Mouse (Mus musculus) neural tube, embryonic 15.5 days (tissue): Measurements from ENCODE around the gene 1700024G13Rik. TPM values are rescaled to one million over a fixed set of nuclear protein-coding genes. Genes with fewer than 3 reads are reported as not detected.
A peak's percentile ranks its signal among the peaks of the same experiment; 100 is the strongest.
"Not testable (repeated sequence)": the region's sequence is repeated elsewhere in the genome, so short reads cannot be mapped to it uniquely, and the experiment has no call there.

ENCODE experiments used
- ATAC-seq: fragments of 200-750 bp; cut with Nextera tagmentation; 2 replicates; pipeline ENCODE4 v1.8.0; 2017; ENCODE audit warnings: mild to moderate bottlenecking, moderate TSS enrichment, moderate library complexity; ENCODE audit not compliant: low FRiP score
- H3K27ac ChIP-seq: fragments of 300-500 bp; sonication (generic); replicated peaks from 2 replicates; pipeline ENCODE4 v1.5.1; 2015; ENCODE audit warnings: mild to moderate bottlenecking, inconsistent platforms
- H3K27me3 ChIP-seq: fragments of 300-500 bp; sonication (generic); replicated peaks from 2 replicates; pipeline ENCODE4 v1.6.1; 2015; ENCODE audit warnings: inconsistent platforms
- H3K36me3 ChIP-seq: fragments of 300-500 bp; sonication (generic); 2 replicates; pipeline ENCODE4 v1.6.1; 2015; ENCODE audit warnings: inconsistent platforms
- H3K4me1 ChIP-seq: fragments of 300-500 bp; sonication (generic); 2 replicates; pipeline ENCODE4 v1.6.1; 2015; ENCODE audit warnings: inconsistent platforms
- H3K4me2 ChIP-seq: fragments of 300-500 bp; sonication (generic); 2 replicates; pipeline ENCODE4 v1.6.1; 2015; ENCODE audit warnings: inconsistent platforms, mild to moderate bottlenecking, moderate library complexity
- H3K4me3 ChIP-seq: fragments of 300-500 bp; sonication (generic); replicated peaks from 2 replicates; pipeline ENCODE4 v1.5.1; 2015; ENCODE audit warnings: mild to moderate bottlenecking, inconsistent platforms
- H3K9ac ChIP-seq: fragments of 300-500 bp; sonication (generic); replicated peaks from 2 replicates; pipeline ENCODE4 v1.6.1; 2015; ENCODE audit warnings: mild to moderate bottlenecking, inconsistent platforms
- H3K9me3 ChIP-seq: fragments of 300-500 bp; sonication (generic); replicated peaks from 2 replicates; pipeline ENCODE4 v1.6.1; 2016; ENCODE audit warnings: inconsistent platforms
- WGBS: fragments of 180-500 bp; shearing (Covaris S2); methylation state at CpG from one replicate; pipeline ENCODE4 v1.1.7; 2015; ENCODE audit warnings: mixed read lengths; 5-methylcytosine and 5-hydroxymethylcytosine counted together
- polyA plus RNA-seq: library from polyadenylated mRNA; unstranded; fragments of >200 nt; fragmentation: Nextera tagmentation; extraction: Ambion mirVana; gene quantifications from 2 replicates; pipeline ENCODE4 v1.2.1, GENCODE M21; 2015

The 1700024G13Rik gene
- 0.29 TPM in 1 of 2 replicates, not detected in the other for polyA plus RNA-seq

GRCm38 (mm10) chr14:32388196-32388595, at the start of gene 1700024G13Rik:
Gene 1700024G13Rik (minus strand): TSS chr14:32388391.
- peaks cover 6% of the 10 kb centered on the region for H3K4me1 ChIP-seq
- no peak within 1 kb of the TSS for H3K27ac ChIP-seq
- no peak within 1 kb of the TSS for H3K4me3 ChIP-seq
- H3K27me3 ChIP-seq: peaks cover 16% of the 10 kb centered on the region
- peak within 1 kb of the TSS; percentile 26 for H3K4me2 ChIP-seq
- no peak within 1 kb of the TSS for H3K9ac ChIP-seq
- no peaks in the 10 kb centered on the region for H3K36me3 ChIP-seq
- ATAC-seq: no peak
- 2% methylated on average over 13 of the region's 13 CpGs for WGBS
- no peaks in the 10 kb centered on the region for H3K9me3 ChIP-seq

GRCm38 (mm10) chr14:32437352-32437793, 49.2 kb upstream of the 1700024G13Rik start:
- Histone ChIP-seq H3K4me3 (no peak overlapping the region), H3K27ac (no peak overlapping the region), H3K9me3 (no peaks in the 10 kb centered on the region), H3K27me3 (0 out of 2 replicates have a peak, but pooled peaks cover 1% of the 10 kb centered on the region), H3K4me1 (0 out of 2 replicates have a peak, but pooled peaks cover 5% of the 10 kb centered on the region), H3K36me3 (no peaks in the 10 kb centered on the region), H3K4me2 (no peak overlapping the region), H3K9ac (no peak overlapping the region)
- no peak for ATAC-seq
- WGBS: 32% methylated on average over 5 of the region's 5 CpGs

- H3K27ac ChIP-seq: no peak overlapping the region
- no peak for ATAC-seq
- H3K27me3 ChIP-seq: 0 out of 2 replicates have a peak, but pooled peaks cover 33% of the 10 kb centered on the region
- no peaks in the 10 kb centered on the region for H3K36me3 ChIP-seq
- no peak overlapping the region for H3K4me2 ChIP-seq
- H3K9ac ChIP-seq: no peak overlapping the region
- WGBS: 12% methylated on average over 8 of the region's 8 CpGs
- peaks cover 8% of the 10 kb centered on the region; the same call in 1 of the 2 replicates for H3K4me1 ChIP-seq
- H3K9me3 ChIP-seq: no peaks in the 10 kb centered on the region
- no peak overlapping the region for H3K4me3 ChIP-seq
These were observed 40.9 kb upstream of the 1700024G13Rik start for GRCm38 (mm10) chr14:32429030-32429602.

GRCm38 (mm10) chr14:32423946-32424345, 35.8 kb upstream of the 1700024G13Rik start:
- Histone ChIP-seq H3K9ac (no peak overlapping the region), H3K4me1 (peaks cover 6% of the 10 kb centered on the region; the same call in 1 of the 2 replicates)
- no peak for ATAC-seq

DNA sequence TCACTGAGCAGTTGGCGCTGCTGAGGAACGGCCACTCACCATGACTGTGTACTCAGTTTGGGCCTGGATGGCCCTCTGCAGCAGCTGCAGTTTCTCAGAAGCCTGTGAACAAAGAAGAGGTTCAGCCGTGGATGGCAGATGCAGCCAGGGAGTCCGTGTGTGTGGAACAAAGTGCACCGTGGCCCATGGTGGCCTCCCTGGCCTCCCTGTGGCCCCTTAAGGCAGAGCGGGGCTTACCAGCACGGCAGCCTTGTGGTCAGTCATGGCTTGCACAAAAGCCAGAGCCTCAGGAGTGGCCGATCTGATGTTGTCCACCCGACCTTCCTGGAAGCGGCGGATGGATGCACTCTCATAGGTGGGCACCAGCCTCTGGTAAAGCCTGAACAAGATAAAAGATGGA, 30.6 kb upstream of the 1700024G13Rik start:
- Histone ChIP-seq H3K4me2 (no peak overlapping the region), H3K9me3 (no peaks in the 10 kb centered on the region), H3K4me1 (no peaks in the 10 kb centered on the region), H3K4me3 (no peak overlapping the region), H3K9ac (no peak overlapping the region), H3K36me3 (no peaks in the 10 kb centered on the region), H3K27me3 (0 out of 2 replicates have a peak, but pooled peaks cover 9% of the 10 kb centered on the region), H3K27ac (no peak overlapping the region)
- no peak for ATAC-seq
- 80% methylated on average over 11 of the region's 11 CpGs for WGBS

More at GRCm38 (mm10) chr14:32423946-32424345, 35.8 kb upstream of the 1700024G13Rik start:
- 90% methylated on average over 7 of the region's 7 CpGs for WGBS
- Histone ChIP-seq H3K27ac (no peak overlapping the region), H3K9me3 (no peaks in the 10 kb centered on the region), H3K36me3 (no peaks in the 10 kb centered on the region), H3K4me2 (no peak overlapping the region), H3K4me3 (no peak overlapping the region), H3K27me3 (0 out of 2 replicates have a peak, but pooled peaks cover 43% of the 10 kb centered on the region)

DNA sequence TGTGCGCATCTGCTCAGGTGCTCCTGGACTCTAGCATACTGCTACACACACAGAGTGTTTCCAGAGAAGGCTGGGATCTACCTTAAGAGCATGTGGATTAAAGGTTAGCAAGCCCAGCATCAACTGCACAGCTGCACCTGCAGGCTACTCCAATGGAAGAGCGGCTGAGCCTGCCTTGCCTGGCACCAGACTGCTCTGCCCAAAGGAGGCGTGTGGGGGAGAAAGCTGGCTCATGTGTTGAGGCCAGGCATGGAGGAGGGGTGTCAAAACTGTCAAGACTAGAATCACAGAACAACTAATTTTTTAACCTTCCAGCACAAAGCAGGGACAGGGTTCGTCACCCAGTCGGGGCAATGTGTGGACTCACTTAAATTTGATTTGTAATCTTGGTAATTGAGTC, 23.9 kb upstream of the 1700024G13Rik start:
- no peak overlapping the region for H3K4me3 ChIP-seq
- H3K4me1 ChIP-seq: peaks cover 11% of the 10 kb centered on the region
- no peak overlapping the region for H3K27ac ChIP-seq
- no peaks in the 10 kb centered on the region for H3K36me3 ChIP-seq
- H3K9me3 ChIP-seq: no peaks in the 10 kb centered on the region
- 79% methylated on average over 5 of the region's 5 CpGs for WGBS
- ATAC-seq: no peak
- H3K27me3 ChIP-seq: peaks cover 14% of the 10 kb centered on the region; the same call in 1 of the 2 replicates
- no peak overlapping the region for H3K9ac ChIP-seq
- H3K4me2 ChIP-seq: no peak overlapping the region

DNA sequence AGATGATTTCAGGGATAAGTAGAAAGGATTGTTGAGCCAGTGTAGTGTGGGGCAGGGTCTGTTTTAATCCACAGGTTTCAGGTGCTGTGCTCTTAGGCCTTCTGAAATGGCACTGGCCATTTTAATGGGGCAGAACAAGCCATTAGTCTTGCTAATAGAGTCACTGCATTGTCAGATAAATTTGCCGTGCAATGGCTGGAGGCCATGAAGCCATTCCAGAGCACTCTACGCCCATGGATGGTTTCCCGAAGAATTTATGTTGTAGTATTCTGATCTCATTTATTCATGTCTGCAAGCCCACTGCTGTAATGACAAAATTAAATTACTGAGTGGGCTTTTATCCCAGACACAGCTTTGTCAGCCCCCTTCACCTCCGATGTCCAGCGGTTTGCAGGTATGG, 21.9 kb upstream of the 1700024G13Rik start:
- ATAC-seq: no peak
- Histone ChIP-seq H3K4me1 (peaks cover 11% of the 10 kb centered on the region), H3K36me3 (no peaks in the 10 kb centered on the region), H3K27ac (no peak overlapping the region), H3K27me3 (peaks cover 25% of the 10 kb centered on the region; the same call in 1 of the 2 replicates), H3K9ac (no peak overlapping the region), H3K9me3 (no peaks in the 10 kb centered on the region), H3K4me2 (no peak overlapping the region), H3K4me3 (no peak overlapping the region)
- 42% methylated on average over 5 of the region's 5 CpGs for WGBS

- H3K9ac ChIP-seq, H3K9me3 ChIP-seq, H3K4me3 ChIP-seq, ATAC-seq, H3K4me2 ChIP-seq, H3K36me3 ChIP-seq, H3K27ac ChIP-seq: not testable (repeated sequence)
- Histone ChIP-seq H3K27me3 (peaks cover 30% of the 10 kb centered on the region; the same call in 1 of the 2 replicates), H3K4me1 (peaks cover 11% of the 10 kb centered on the region)
- 72% methylated on average over 1 of the region's 1 CpGs for WGBS
These were observed 17.2 kb upstream of the 1700024G13Rik start for GRCm38 (mm10) chr14:32405399-32405798.

- Histone ChIP-seq H3K4me3 (no peak overlapping the region), H3K27ac (no peak overlapping the region), H3K9me3 (no peaks in the 10 kb centered on the region), H3K27me3 (peaks cover 45% of the 10 kb centered on the region), H3K4me1 (peaks cover 23% of the 10 kb centered on the region), H3K4me2 (peak overlapping the region; percentile 20), H3K9ac (no peak overlapping the region), H3K36me3 (no peaks in the 10 kb centered on the region)
- no peak for ATAC-seq
- 46% methylated on average over 15 of the region's 15 CpGs for WGBS
These were observed 6.6 kb downstream of the 1700024G13Rik start for GRCm38 (mm10) chr14:32381619-32382018.

DNA sequence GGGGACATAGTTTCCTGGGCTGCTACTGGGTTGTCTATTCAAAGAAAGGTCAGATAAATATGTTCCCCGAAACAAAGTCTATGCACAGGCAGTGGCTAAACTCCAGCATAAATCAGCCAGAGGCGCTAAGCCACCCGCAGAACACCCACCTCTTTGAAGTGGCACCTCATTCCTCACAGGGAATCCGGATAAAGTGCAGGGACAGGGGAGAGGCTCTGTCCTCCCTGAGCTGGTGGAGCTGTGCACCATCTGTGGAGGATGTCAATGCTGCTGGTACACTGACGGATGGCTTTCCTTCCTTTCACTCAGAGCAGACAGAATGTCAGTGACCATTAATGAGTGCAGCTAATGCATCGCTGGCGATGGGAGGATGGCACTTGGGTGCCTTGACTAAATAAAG, 7.1 kb downstream of the 1700024G13Rik start:
- no peak for ATAC-seq
- Histone ChIP-seq H3K4me3 (no peak overlapping the region), H3K27me3 (peaks cover 45% of the 10 kb centered on the region), H3K4me1 (peaks cover 23% of the 10 kb centered on the region), H3K36me3 (no peaks in the 10 kb centered on the region), H3K27ac (no peak overlapping the region), H3K9me3 (no peaks in the 10 kb centered on the region), H3K9ac (no peak overlapping the region), H3K4me2 (peak overlapping the region; percentile 20)
- WGBS: 12% methylated on average over 7 of the region's 7 CpGs

- Histone ChIP-seq H3K9ac (no peak overlapping the region), H3K27me3 (peaks cover 45% of the 10 kb centered on the region), H3K4me3 (no peak overlapping the region), H3K27ac (no peak overlapping the region), H3K36me3 (no peaks in the 10 kb centered on the region), H3K4me2 (no peak overlapping the region), H3K9me3 (no peaks in the 10 kb centered on the region), H3K4me1 (peaks cover 23% of the 10 kb centered on the region)
- WGBS: 36% methylated on average over 3 of the region's 3 CpGs
- no peak for ATAC-seq
These were observed 8.1 kb downstream of the 1700024G13Rik start for GRCm38 (mm10) chr14:32380099-32380480.

GRCm38 (mm10) chr14:32379395-32380098, 8.6 kb downstream of the 1700024G13Rik start:
- Histone ChIP-seq H3K4me1 (peaks cover 23% of the 10 kb centered on the region), H3K9ac (no peak overlapping the region; the same call in 1 of the 2 replicates), H3K4me2 (peak overlapping the region; percentile 35), H3K27ac (no peak overlapping the region), H3K4me3 (no peak overlapping the region), H3K36me3 (no peaks in the 10 kb centered on the region), H3K27me3 (peaks cover 45% of the 10 kb centered on the region), H3K9me3 (no peaks in the 10 kb centered on the region)
- ATAC-seq: no peak
- 5% methylated on average over 22 of the region's 22 CpGs for WGBS
